Mouse (Mus musculus): ENCODE results near the gene Mark3. TPM values are rescaled to one million over a fixed set of nuclear protein-coding genes. Genes with fewer than 3 reads are reported as not detected.

The Mark3 gene
- total and polyA plus RNA-seq, 2 experiments from 2014 or later, result 41.3 to 112 TPM

- no peak for ATAC-seq (ENCODE audit: low FRiP score)
- no peak for TF ChIP-seq CTCF (IDR thresholded peaks at IDR 0.05)
- no peaks in the 10 kb centered on the region for H3K36me3 ChIP-seq (ENCODE audit: insufficient read depth, low read length)
- peaks cover 18% of the 10 kb centered on the region; the same call in 1 of the 2 replicates for H3K4me1 ChIP-seq (ENCODE audit: insufficient read depth, low read length)
- 46% methylated on average over 2 of the region's 2 CpGs for WGBS
- no peak overlapping the region for H3K27ac ChIP-seq (ENCODE audit: low read depth, low read length)
- H3K4me3 ChIP-seq (ENCODE audit: low read depth, low read length), result no peak overlapping the region
- DNase-seq (ENCODE audit: low spot score), result no peak
- H3K9me3 ChIP-seq (ENCODE audit: low read length), result no peaks in the 10 kb centered on the region
- H3K4me2 ChIP-seq (ENCODE audit: low read depth, low read length, poor library complexity, severe bottlenecking), result no peak overlapping the region
- no peak overlapping the region for H3K9ac ChIP-seq (replicated peaks; ENCODE audit: low read length, poor library complexity, severe bottlenecking)
- no peaks in the 10 kb centered on the region for H3K27me3 ChIP-seq (ENCODE audit: insufficient read depth, low read length)
These were observed 100.6 kb downstream of the Mark3 start for GRCm38 (mm10) chr12:111674850-111675486.

GRCm38 (mm10) chr12:111675797-111676580, 101.7 kb downstream of the Mark3 start:
- H3K4me3 ChIP-seq (ENCODE audit: low read depth, low read length), result no peak overlapping the region
- peaks cover 18% of the 10 kb centered on the region; the same call in 1 of the 2 replicates for H3K4me1 ChIP-seq (ENCODE audit: insufficient read depth, low read length)
- DNase-seq (ENCODE audit: low spot score) (no peak), ATAC-seq (ENCODE audit: low FRiP score) (no peak)
- H3K9me3 ChIP-seq (ENCODE audit: low read length), result no peaks in the 10 kb centered on the region
- no peak overlapping the region for H3K9ac ChIP-seq (replicated peaks; ENCODE audit: low read length, poor library complexity, severe bottlenecking)
- H3K4me2 ChIP-seq (ENCODE audit: low read depth, low read length, poor library complexity, severe bottlenecking), result no peak overlapping the region
- H3K27ac ChIP-seq (ENCODE audit: low read depth, low read length), result no peak overlapping the region
- no peaks in the 10 kb centered on the region for H3K36me3 ChIP-seq (ENCODE audit: insufficient read depth, low read length)
- no peaks in the 10 kb centered on the region for H3K27me3 ChIP-seq (ENCODE audit: insufficient read depth, low read length)
- TF ChIP-seq CTCF (IDR thresholded peaks at IDR 0.05), result no peak
- WGBS, result 84% methylated on average over 6 of the region's 6 CpGs

- Histone ChIP-seq H3K4me3 (ENCODE audit: low read depth, low read length) (peak overlapping the region; percentile 82), H3K36me3 (ENCODE audit: insufficient read depth, low read length) (peaks cover 5% of the 10 kb centered on the region; the same call in 1 of the 2 replicates), H3K27ac (ENCODE audit: low read depth, low read length) (peak overlapping the region; percentile 91), H3K27me3 (ENCODE audit: insufficient read depth, low read length) (no peaks in the 10 kb centered on the region), H3K4me1 (ENCODE audit: insufficient read depth, low read length) (peaks cover 18% of the 10 kb centered on the region; the same call in 1 of the 2 replicates), H3K4me2 (ENCODE audit: low read depth, low read length, poor library complexity, severe bottlenecking) (peak overlapping the region; percentile 94), H3K9me3 (ENCODE audit: low read length) (no peaks in the 10 kb centered on the region), H3K9ac (replicated peaks; ENCODE audit: low read length, poor library complexity, severe bottlenecking) (peak overlapping the region; percentile 76)
- WGBS, result 8% methylated on average over 5 of the region's 5 CpGs
- ATAC-seq (ENCODE audit: low FRiP score) (peak; percentile 22), DNase-seq (ENCODE audit: low spot score) (peak; percentile 19)
- no peak for TF ChIP-seq CTCF (IDR thresholded peaks at IDR 0.05)
These were observed 103.1 kb downstream of the Mark3 start for GRCm38 (mm10) chr12:111677421-111677820.

GRCm38 (mm10) chr12:111677882-111678669, 103.8 kb downstream of the Mark3 start, which contains the start of gene Trmt61a:
TSS of gene Trmt61a (plus strand) at chr12:111678105.
- under 1% methylated on average over 51 of the region's 51 CpGs for WGBS
- no peak for TF ChIP-seq CTCF (IDR thresholded peaks at IDR 0.05)
- DNase-seq (ENCODE audit: low spot score), result peak; percentile 98
- Histone ChIP-seq H3K27me3 (ENCODE audit: insufficient read depth, low read length) (no peaks in the 10 kb centered on the region), H3K9ac (replicated peaks; ENCODE audit: low read length, poor library complexity, severe bottlenecking) (peak within 1 kb of the TSS; percentile 76), H3K9me3 (ENCODE audit: low read length) (no peaks in the 10 kb centered on the region), H3K4me3 (ENCODE audit: low read depth, low read length) (peak within 1 kb of the TSS; percentile 82), H3K4me2 (ENCODE audit: low read depth, low read length, poor library complexity, severe bottlenecking) (peak within 1 kb of the TSS; percentile 94), H3K36me3 (ENCODE audit: insufficient read depth, low read length) (peaks cover 11% of the 10 kb centered on the region), H3K4me1 (ENCODE audit: insufficient read depth, low read length) (peaks cover 12% of the 10 kb centered on the region; the same call in 1 of the 2 replicates), H3K27ac (ENCODE audit: low read depth, low read length) (peak within 1 kb of the TSS; percentile 91)
- peak; percentile 89 for ATAC-seq (ENCODE audit: low FRiP score)

GRCm38 (mm10) chr12:111678670-111678933, 104.3 kb downstream of the Mark3 start:
- Histone ChIP-seq H3K9ac (replicated peaks; ENCODE audit: low read length, poor library complexity, severe bottlenecking) (peak overlapping the region; percentile 76), H3K4me1 (ENCODE audit: insufficient read depth, low read length) (peaks cover 12% of the 10 kb centered on the region; the same call in 1 of the 2 replicates), H3K4me3 (ENCODE audit: low read depth, low read length) (peak overlapping the region; percentile 82), H3K9me3 (ENCODE audit: low read length) (no peaks in the 10 kb centered on the region), H3K27me3 (ENCODE audit: insufficient read depth, low read length) (no peaks in the 10 kb centered on the region), H3K4me2 (ENCODE audit: low read depth, low read length, poor library complexity, severe bottlenecking) (peak overlapping the region; percentile 94), H3K36me3 (ENCODE audit: insufficient read depth, low read length) (peaks cover 11% of the 10 kb centered on the region), H3K27ac (ENCODE audit: low read depth, low read length) (no peak overlapping the region)
- ATAC-seq (ENCODE audit: low FRiP score) (no peak), DNase-seq (ENCODE audit: low spot score) (no peak)
- TF ChIP-seq CTCF (IDR thresholded peaks at IDR 0.05), result no peak
- 9% methylated on average over 13 of the region's 13 CpGs for WGBS

All from midbrain, postnatal 0 days (tissue).